Mouse (Mus musculus) telencephalon, adult 2 months (tissue): ENCODE measurements around the gene Anxa7.

Experiments used
- DNase-seq: peaks from one replicate; pipeline ENCODE4 v3.0.0-alpha.2; 2011; ENCODE audit warnings: low read depth, low spot score

Anxa7 gene

DNA sequence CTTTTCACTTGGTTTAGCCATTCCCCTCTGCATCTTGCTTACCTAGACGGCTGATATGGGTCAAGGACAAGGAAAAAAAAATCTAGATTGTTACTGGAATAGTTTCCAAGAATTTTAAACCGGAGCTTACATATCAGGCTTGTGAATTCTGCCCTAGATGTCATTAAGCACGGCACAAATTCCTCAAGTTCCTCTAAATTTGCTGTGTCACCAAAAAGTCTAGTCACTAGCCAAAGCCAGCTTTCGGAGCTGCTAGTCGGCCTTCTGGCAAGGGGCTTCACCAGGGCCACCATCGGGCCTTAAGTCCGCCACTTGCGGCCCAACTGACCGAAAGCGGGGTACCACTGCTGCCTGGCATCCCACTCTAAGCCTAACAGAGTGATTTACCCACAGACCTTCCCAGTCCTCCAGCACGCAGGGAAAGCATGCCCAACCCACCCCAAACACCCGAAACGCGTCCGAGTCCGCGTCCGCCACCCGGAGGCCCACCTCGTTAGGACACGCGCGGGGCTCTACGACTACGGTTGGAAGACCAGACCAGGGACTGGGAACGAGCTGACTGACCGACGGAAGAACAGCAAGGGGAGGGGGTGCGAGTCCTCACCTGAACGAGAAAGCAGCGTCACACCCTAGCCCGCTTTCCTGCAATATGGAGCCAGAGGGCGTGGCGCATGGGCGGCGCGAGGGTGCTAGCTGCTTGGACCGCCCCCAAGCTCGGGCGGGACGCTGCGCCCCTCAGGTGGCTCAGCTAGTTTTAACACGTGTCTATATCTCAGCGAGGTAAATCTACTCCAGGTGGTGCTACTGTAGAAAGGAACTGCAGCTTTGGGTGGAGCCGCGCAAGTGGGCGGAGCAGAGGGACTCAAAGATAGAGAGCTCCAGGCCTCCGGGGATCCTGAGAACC lies at the start of gene Anxa7:
TSS of gene Anxa7 (minus strand) at position 843 of the 904 bp plus-strand sequence.
- peak; percentile 64 for DNase-seq

DNA sequence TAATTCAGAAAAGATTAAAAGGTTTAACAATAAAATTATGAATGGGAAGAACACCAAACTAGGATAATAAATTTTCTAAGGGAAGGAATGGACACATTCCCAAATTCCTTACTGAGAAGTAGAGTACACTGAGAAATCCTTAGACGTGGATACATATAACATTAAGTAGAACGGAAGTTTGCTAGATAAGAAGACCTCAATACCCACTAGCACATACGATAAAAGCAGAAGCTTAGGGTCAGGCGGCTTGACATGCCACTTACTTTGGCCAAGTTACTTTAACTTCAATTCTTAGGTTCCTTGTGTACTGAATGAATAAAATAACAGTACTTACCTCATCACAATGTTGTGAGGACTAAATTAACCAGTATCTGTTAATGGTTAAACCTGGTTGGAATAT lies 49.7 kb upstream of the Anxa7 start:
- DNase-seq: no peak

DNA sequence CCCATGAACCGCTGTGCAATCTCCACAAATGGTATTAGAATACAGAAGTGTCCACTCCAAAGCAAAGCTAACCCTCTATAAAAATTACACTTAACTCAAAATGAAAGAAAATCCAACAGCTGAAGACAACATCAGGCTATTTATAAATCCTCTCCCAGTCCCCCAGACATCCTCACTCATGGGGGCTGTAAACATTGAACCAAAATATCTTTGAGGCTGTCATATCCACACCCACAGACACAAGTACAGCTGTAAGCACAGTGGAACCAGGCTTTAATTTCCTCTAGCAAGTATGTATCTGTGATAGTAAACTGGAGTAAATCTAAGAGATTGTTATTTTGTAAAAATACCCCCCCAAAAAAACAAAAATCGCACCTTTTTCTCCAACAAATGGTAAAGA lies 40.2 kb upstream of the Anxa7 start:
- peak; percentile 31 for DNase-seq

DNA sequence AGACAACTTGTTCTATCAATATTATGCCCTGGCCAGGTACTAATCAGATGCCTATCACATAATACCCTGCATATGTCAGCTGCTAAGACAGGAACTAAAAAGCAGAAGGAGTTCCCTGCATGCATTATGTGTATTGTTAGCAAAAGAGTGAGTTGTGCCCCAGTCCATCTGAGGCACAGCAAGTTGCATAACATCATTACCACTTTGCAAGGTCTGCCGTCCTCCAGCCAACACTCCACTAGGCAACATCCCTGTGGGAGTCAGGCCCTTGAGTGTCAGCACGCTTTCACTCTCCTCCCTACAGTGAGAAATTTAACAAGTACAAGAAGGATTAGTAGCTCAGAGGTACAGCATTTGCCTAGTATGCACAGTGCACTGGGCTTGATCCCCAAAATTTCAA lies 28.5 kb upstream of the Anxa7 start:
- no peak for DNase-seq

DNA sequence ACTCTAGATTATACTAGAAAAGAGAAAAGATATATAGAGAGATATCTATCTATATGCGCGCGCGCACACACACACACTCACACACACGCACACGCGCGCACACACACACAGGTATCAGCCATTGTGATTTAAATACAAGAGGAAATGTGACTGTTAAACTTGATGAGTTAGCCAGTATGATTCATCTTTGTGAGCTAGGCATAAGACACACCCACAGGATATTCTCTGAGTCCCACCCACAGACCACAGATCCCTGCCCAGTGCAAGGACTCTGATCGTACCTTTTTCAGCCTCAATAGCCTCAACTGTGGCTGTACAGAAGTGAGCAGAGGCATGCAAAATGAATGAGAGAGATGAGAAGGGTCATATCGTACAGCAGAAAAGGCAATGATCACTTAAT lies 23.0 kb upstream of the Anxa7 start:
- no peak for DNase-seq

DNA sequence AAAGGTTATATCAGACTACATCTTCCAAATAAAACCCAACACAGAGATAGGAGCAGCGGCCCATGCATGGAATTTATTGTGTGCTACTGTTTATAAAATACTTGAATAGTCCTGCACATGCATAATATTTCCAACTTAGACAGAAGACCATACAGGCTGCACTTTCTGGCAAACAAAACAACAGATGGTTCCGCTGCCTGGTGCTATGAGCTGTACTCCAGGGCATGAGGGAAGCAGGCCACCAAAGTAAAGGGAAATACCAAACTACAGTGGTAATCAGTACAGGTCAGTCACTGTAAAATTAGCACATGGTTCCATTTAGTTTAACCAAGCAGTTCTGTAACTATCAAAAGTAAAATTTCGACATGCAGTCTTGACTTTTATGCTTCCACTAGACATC lies 20.0 kb upstream of the Anxa7 start:
- DNase-seq: no peak

DNA sequence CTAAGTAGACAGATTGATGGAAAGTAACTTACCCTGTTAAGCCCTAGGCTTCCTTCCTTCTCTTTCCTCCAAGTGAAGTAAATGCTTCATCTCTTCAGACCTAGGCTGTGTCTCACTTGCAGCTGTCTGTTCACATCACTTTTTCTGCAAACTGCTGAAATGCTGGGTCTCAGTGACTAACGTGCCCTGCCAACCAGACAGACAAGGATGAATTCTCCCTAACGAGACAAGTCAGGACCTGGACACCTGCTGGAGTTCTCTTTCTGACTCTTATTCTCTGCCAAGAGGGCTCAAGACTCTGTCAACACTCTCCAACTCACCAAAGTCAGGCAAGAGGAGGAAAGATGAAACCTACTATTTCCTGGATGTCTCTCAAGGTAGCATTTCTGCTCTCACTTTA lies 16.7 kb upstream of the Anxa7 start, which contains the start of gene Mss51:
TSS of gene Mss51 (minus strand) at position 299 of the 400 bp plus-strand sequence.
- DNase-seq: no peak

DNA sequence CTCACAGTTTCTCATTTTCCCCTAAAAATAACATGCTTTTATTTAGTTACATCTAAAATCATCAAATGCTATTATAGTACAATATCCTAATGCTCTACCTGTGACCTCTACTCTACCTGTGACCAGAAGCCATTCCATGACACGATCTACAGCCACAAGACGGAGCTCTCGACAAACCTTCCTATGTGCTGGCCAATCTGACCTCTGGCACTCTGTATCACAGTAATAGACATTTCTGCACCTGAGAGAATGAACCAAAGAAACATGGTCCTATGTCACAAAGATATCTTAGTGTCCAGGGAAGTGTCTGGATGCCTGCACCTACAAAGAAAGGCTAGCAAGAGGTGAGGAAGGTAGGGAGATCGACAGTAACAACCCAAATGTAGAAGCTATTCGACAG lies 6.1 kb upstream of the Anxa7 start:
- no peak for DNase-seq

DNA sequence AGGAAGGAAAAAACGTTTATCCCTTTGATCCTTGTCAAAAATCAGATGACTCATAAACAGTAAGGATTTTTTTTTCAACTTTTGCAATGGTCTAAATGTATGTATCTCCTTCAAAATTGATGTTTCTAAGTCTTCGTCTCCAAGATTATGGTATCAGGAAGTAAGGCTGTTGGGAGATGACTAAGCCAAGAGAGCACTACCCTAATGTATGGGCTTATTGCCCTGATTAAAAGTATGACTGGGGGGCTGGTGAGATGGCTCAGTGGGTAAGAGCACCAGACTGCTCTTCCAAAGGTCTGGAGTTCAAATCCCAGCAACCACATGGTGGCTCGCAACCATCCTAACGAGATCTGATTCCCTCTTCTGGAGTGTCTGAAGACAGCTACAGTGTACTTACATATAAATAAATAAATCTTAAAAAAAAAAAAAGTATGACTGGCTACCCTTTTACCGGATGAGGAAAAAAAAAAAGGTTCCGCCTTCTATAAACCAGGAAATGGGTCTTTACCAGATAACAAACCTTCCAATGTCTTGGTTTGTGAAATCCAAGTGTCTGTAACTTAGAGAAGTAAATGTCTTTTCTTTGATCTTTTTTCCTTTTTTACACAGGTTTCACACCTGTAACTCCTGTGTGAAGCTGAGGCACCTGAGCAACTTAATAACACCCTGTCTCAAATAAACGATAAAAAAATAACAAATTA lies 2.3 kb upstream of the Anxa7 start:
- DNase-seq: no peak

DNA sequence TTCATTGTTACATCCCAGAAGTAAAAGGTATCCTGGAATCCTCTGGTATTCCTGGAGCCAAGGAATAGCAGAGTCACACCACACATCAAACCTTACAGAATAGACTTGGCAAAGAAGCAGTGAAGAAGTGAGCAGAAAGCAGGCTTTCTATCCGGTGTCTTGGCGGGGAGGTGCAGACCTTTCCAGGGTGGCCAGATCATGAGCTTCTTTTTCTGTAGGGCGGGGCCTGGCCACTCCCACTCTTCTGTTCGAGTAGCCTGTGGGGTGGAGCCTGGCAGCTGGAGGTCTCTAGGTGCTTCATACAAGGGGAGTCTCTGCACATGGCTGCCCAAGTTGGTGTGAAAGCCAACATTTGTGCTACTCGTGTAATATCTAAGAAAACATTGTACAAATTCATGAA lies 1.3 kb upstream of the Anxa7 start:
- no peak for DNase-seq

DNA sequence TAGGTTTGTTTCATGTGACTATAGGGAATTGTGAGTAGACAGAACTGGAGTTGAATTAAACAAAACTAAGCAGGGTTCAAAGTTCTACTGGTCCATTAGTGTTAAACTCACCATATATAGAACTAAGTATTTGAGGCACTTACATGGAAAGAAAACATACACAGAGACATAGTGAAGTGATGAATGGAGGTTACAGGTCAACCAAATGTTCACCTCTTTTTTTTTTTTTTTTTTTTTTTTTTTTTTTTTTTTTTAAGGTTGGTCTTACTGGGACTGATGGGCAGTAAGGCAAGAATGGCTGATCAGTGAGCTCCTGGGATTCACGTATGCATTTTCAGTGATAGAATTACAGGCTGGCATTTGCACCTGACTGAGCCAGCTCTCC lies 254 bp upstream of the Anxa7 start:
- no peak for DNase-seq

DNA sequence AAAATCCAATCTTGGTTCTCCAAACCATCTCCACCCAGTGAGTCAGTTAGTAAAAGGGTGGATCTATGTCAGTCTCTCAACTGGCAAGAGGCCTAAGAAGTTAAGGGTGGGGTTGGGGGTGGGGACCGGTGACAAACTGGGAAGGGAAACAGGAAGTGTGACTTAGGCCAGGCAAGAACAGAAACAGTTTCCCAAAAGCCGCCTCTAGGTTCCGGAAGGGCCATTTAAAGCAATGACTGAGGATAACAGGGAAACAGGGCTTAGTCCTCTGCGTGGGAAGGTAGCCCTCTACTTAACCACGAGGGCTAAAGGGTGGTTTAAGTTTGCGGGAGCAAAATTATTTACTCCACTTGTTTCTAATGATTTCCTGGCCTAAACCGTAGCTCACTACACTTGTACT lies 1.1 kb downstream of the Anxa7 start:
- DNase-seq: peak; percentile 22

DNA sequence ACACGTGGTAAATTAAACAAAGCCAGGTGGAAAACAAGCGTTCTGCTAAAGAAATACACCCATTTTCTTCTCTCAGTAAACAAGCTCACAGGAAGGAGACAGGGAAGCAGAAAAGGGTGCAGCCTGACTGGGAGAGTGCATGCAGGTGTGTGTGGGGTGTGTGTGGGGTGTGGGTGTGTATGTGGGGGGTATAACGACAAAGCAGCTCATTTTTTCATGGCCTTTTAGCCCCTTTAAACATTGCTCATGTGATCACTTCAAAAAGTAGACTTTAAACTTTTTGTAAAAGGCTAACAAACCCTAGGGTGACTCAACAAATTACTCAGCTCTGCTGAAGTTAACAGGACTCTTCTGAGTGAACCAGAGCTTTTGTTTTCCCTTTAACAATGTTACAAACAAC lies 1.5 kb downstream of the Anxa7 start:
- no peak for DNase-seq

DNA sequence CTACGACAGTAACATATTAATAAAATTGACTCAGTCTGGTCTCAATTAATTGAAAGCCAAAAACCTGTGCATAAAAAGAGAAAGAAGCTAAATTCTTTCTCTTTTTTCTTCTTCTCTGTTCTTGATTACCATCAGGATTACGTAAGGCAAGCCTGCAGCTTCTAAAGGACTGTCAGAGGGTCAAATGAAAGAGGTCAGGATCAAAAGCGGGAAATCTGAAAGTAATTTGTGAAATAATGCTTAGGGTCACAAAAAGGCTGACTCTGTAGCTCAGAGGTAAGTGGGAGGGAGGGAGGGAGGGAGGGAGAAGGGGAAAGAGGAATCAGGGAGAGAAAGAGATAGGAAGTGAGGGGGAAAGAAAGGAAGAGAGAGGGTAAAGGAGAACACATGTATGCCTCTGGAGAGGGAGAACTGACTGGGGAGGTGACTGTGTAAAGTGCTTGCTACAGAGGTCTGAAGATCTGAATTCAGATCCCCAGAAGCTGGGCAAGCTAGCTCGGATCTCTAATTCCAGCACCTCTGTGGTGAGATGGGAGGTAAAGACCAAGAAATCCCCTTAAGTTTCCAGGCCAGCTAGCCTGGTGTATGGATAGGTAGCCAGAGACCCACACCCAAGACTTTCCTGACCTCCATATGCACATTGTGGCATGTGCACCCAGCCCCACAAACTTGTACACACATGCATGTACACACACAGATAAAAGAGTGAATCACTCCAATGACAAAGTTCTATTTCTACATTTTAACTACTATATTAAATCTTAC lies 2.5 kb downstream of the Anxa7 start:
- DNase-seq: no peak

DNA sequence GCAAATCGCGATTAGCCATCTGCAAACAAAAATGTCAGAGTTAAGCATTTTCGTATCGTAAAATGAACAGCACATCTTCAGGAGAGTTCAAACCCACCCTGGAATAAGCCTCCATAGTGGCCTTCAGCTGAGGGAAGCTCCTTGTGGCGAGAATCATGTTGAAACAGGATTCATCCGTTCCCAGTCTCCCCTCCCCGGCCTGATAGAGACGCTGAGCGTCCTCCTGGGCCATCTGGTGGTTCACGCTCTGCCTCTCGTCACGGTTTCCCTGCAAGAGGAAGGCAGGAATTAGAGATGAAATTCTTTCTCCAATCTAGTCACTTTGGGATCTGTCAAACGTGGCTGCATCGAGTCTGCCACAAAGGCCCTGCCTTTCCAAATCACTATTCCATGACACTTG lies 19.7 kb downstream of the Anxa7 start:
- DNase-seq: no peak

DNA sequence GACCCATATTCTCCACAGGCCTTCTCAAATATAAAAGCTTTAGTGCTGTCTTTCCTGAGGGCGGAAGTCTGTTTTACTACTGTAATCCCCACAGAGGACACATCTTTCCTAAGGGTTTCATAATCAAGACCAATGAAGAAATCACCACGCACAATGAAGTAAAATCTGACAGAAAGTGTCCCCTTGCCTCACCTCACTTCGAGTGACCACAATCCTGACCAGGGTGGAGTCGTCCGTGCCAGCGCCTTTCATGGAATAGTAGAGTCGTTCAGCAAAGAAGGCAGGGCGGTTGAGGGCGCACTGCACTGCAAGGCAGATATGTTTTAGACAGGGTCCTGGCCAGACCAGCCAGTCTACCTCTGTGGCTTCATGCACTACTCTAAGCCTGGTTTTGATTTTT lies 21.6 kb downstream of the Anxa7 start:
- no peak for DNase-seq

DNA sequence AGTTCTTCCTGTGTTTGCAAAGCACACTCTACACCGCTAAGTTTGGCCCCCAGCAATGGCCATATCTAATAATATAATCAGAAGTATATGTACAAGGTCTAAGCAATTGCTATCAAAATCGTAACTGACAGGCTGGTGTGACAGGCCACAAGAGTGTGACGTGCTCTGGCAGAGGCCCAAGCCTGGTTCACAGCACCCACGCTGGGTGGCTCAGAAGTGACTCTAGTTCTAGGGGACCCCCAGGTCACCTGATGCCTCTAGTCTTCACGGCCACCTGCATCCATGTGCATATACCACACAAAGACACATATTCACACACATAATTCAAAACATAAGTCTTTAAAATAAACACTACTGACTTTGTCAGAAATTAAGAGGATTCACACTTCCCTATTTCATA lies 27.0 kb downstream of the Anxa7 start:
- DNase-seq: no peak

DNA sequence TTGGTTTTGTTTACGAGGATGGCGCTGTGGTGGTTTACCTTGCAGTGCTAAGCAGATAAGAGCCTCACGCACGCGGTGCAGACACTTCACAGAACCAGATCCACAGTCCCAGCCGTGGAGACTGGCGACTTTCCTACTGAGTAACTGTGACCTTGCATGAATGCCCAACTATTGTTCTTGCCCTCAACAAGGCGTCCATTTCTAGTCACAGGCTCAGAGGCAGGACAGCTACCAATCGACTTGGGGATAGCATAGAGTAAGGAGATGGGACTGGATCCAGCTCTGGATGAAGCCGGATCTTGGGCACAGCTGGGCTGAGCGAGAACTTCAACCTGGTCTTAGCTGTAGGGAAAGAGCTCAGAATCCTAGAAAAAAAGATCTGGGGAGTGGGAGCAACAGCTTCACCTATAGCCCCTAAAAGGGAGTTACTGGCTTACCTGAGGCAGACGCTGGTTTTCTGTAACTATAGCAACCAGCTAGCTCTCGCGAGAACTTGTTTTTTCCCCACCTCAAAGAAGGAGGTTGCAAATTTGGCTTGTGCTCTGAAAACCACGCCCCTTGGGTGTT lies 28.1 kb downstream of the Anxa7 start, which contains the start of gene Cfap70:
TSS of gene Cfap70 (minus strand) at position 462 of the 567 bp plus-strand sequence.
- peak; percentile 60 for DNase-seq

DNA sequence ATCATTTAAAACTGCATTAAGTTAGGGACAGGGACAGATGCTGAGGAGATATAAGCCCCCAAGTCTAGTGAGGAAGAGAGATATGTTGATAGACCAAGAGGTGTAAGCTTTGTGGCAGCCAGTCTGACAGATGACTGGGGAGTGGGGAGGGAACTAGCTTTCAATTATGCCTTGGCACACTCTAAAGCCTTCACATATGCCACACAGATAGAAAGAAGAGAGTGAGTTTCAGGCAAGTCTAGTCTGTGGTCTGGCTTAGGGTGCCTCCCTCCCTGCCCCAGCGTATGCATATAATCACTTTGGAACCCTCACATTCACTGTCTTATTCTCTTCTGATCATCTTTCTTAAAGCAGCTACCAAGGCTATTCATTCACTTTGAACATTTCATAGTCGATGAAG lies 28.6 kb downstream of the Anxa7 start:
- DNase-seq: no peak

DNA sequence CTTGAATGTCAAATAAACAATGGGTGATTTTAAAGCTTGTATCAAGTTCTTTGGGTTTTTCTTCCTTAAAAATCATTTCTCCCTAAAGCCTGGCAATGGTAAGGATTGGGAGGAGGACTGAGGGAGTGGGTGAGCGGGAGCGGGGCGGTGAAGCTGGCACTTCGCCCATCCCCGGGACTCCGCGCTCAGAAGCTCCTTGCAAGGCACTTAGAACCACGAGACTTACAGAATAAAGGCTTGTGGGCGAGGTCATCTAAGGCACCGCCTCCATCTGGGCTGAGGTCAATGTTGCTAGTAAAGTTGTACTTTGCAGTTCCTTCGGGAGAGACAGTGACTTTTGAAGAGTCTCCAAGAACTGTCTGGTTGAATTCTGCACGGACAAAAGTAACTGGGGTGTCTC lies 32.7 kb downstream of the Anxa7 start:
- peak; percentile 34 for DNase-seq

DNA sequence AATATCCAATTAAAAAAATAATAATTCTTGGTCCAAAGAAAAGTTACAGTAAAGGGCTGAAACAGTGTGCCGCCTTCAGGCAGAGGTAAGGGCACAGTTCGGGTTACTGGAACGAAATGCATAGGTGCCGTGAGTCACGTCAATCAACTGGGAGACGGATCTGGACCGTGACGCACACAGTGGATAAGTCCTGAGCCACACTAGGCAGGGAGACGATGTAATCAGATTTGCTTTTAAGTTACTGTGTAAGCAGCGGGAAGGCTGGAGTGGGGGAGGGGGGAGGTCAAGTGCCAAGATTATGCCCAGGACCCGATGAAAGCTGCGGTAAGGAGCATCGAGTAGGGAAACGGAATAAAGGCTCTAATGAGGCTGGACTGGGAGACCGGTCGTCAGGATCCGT lies 37.7 kb downstream of the Anxa7 start:
- DNase-seq: no peak

DNA sequence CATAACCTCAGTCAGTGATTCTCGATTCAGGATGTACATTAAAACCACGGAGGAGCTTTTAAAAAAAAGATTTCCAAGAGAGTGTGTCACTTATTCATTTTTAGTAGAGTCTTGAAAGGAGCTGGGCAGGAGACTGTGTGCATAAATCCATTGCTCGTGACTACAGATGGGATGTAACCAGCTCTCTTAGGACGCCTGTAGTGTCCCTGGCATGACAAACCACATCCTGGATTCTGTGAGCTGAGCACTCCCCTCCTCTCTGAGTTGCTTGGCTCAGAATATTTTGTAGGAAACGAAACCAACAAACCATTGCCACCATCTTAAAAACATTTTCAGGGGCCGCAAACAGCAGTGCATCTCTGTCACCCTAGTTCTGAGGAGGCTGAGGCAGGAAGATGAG lies 43.0 kb downstream of the Anxa7 start:
- DNase-seq: no peak
